Mouse (Mus musculus) myocyte (in vitro differentiated cells): ENCODE data around the gene Ddx54. TPM values are rescaled to one million over a fixed set of nuclear protein-coding genes. Genes with fewer than 3 reads are reported as not detected.

Experiments used
- H3K27me3 ChIP-seq: one replicate; pipeline ENCODE4 v1.6.1; 2011; ENCODE audit not compliant: control insufficient read depth, insufficient read depth, insufficient read length
- H3K36me3 ChIP-seq: one replicate; pipeline ENCODE4 v1.6.1; 2011; ENCODE audit not compliant: control insufficient read depth, insufficient read depth
- H3K4me2 ChIP-seq: one replicate; pipeline ENCODE4 v1.6.1; 2011; ENCODE audit warnings: low read depth, control low read depth
- H3K4me3 ChIP-seq: one replicate; pipeline ENCODE4 v1.5.1; 2011; ENCODE audit warnings: mild to moderate bottlenecking, control low read depth, moderate library complexity
- H3K79me2 ChIP-seq: one replicate; pipeline ENCODE4 v1.6.1; 2011; ENCODE audit not compliant: control insufficient read depth, insufficient read depth
- H3ac ChIP-seq: one replicate; pipeline ENCODE4 v1.6.1; 2011; ENCODE audit not compliant: control insufficient read depth, insufficient read length
- CEBPB ChIP-seq: IDR thresholded peaks from 2 replicates; pipeline ENCODE4 v1.6.1; 2011; ENCODE audit warnings: mild to moderate bottlenecking, moderate library complexity; ENCODE audit not compliant: poor library complexity, insufficient read depth, severe bottlenecking
- E2F4 ChIP-seq: IDR thresholded peaks from one replicate; pipeline ENCODE4 v1.6.1; 2011; ENCODE audit warnings: mild to moderate bottlenecking, control low read depth, moderate library complexity; ENCODE audit not compliant: insufficient read depth
- MAX ChIP-seq: IDR thresholded peaks from one replicate; pipeline ENCODE4 v1.6.1; 2011; ENCODE audit warnings: low read depth, mild to moderate bottlenecking, control low read depth
- MYOD1 ChIP-seq, 3 experiments: IDR thresholded peaks; one replicate each; pipeline ENCODE4 v1.6.1; 2011; ENCODE audit warnings: control low read depth in 2 of 3, low read depth in 2 of 3, mild to moderate bottlenecking in 2 of 3, moderate library complexity in 1 of 3; ENCODE audit not compliant: insufficient read length in 2 of 3, control insufficient read depth in 1 of 3
- MYOG ChIP-seq, 3 experiments: IDR thresholded peaks; one replicate each; pipeline ENCODE4 v1.6.1; 2011; ENCODE audit warnings: control low read depth in 2 of 3, low read depth in 2 of 3, mild to moderate bottlenecking in 2 of 3; ENCODE audit not compliant: insufficient read length in 2 of 3, control insufficient read depth in 1 of 3, insufficient read depth in 1 of 3
- POLR2A ChIP-seq: IDR thresholded peaks from one replicate; pipeline ENCODE4 v1.6.1; 2011; ENCODE audit warnings: low read depth, mild to moderate bottlenecking, control low read depth, moderate library complexity; ENCODE audit not compliant: insufficient read length
- POLR2AphosphoS2 ChIP-seq: IDR thresholded peaks from one replicate; pipeline ENCODE4 v1.6.1; 2011; ENCODE audit warnings: low read depth, control low read depth; ENCODE audit not compliant: insufficient read length
- REST ChIP-seq: IDR thresholded peaks from one replicate; pipeline ENCODE4 v1.6.1; 2011; ENCODE audit warnings: mild to moderate bottlenecking, control low read depth, moderate library complexity; ENCODE audit not compliant: insufficient read depth, insufficient read length
- SRF ChIP-seq: IDR thresholded peaks from one replicate; pipeline ENCODE4 v1.6.1; 2011; ENCODE audit warnings: low read depth; ENCODE audit not compliant: control insufficient read depth, insufficient read length
- TCF12 ChIP-seq: IDR thresholded peaks from one replicate; pipeline ENCODE4 v1.6.1; 2011; ENCODE audit warnings: mild to moderate bottlenecking, control low read depth; ENCODE audit not compliant: poor library complexity, insufficient read depth, severe bottlenecking
- TCF3 ChIP-seq: IDR thresholded peaks from one replicate; pipeline ENCODE4 v1.6.1; 2011; ENCODE audit warnings: low read depth, control low read depth; ENCODE audit not compliant: insufficient read length
- USF1 ChIP-seq: IDR thresholded peaks from one replicate; pipeline ENCODE4 v1.6.1; 2011; ENCODE audit warnings: low read depth, mild to moderate bottlenecking, control low read depth, moderate library complexity
- polyA plus RNA-seq: library from polyadenylated mRNA; unstranded; fragments of >200 nt; fragmentation: generic; extraction: Trizol; gene quantifications from one replicate; pipeline ENCODE4 v1.2.1, GENCODE M21; 2012; ENCODE audit warnings: missing spikeins

The Ddx54 gene
- polyA plus RNA-seq, 1 experiment = 56.3 TPM

DNA sequence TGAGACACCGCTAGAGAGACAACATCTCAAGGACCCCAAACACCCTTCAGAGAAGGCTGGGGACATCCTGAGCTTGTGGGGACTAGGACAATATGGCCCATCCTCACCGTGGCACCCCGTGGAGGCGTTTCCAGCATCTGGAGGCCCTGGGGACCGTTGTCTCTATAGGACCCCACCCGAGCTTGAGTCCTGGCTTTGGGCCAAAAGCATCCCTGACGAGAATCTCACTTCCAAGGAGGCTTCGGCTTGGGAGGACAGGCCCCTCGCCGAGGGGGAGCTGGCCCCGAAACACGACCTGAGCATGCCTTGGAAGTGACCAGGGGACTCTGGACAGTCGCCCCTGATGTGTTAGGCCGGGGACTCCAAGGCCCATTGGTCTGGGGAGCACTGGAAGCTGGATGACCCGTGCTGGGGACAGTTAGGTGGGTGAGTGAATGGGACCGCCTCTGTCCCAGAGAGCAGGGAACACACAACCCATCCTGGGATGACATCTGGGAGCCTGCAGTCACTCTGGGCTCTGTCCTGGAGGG lies 3.2 kb upstream of the Ddx54 start:
- no peak for TF ChIP-seq POLR2A
- no peak for TF ChIP-seq REST
- TF ChIP-seq MYOD1 (IDR thresholded peaks at IDR 0.05; ENCODE audit: control insufficient read depth in 1 of 3, insufficient read length in 2 of 3, low read depth in 2 of 3) = no peak
- TF ChIP-seq USF1 = no peak
- TF ChIP-seq MYOG (IDR thresholded peaks at IDR 0.05; ENCODE audit: control insufficient read depth in 1 of 3, insufficient read depth in 1 of 3, insufficient read length in 2 of 3, low read depth in 2 of 3) = no peak
- TF ChIP-seq TCF12 = no peak
- TF ChIP-seq SRF = no peak
- TF ChIP-seq MAX = no peak
- H3K27me3 ChIP-seq = no peaks in the 10 kb centered on the region
- no peaks in the 10 kb centered on the region for H3K36me3 ChIP-seq
- no peak overlapping the region for H3ac ChIP-seq
- no peak overlapping the region for H3K4me3 ChIP-seq
- H3K79me2 ChIP-seq = peaks cover 19% of the 10 kb centered on the region
- no peak overlapping the region for H3K4me2 ChIP-seq

DNA sequence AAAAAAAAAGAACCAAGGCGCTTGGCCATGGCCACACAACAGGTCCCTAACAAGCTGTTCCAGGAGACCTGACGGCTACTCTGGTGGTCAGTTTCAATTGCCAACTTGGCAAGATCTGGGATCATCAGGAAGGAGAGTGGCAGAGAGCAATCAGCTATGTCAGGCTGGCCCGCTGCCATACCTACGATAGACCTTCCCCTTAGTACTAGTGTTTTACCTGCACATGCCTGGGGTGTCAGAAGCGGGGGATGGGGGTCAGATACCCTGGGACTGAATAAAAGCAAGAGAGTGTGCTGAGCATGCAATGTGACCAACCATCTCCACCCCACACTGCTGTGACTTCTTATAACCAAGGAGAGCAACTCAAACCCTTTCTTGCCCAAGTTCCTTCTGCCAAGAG lies 1.6 kb upstream of the Ddx54 start:
- H3K36me3 ChIP-seq = peaks cover under 1% of the 10 kb centered on the region
- H3K79me2 ChIP-seq = peaks cover 34% of the 10 kb centered on the region
- no peak overlapping the region for H3K4me3 ChIP-seq
- TF ChIP-seq POLR2AphosphoS2 (no peak), MYOD1 (IDR thresholded peaks at IDR 0.05; ENCODE audit: control insufficient read depth in 1 of 3, insufficient read length in 2 of 3, low read depth in 2 of 3) (no peak), POLR2A (no peak), TCF12 (no peak), MAX (no peak), MYOG (IDR thresholded peaks at IDR 0.05; ENCODE audit: control insufficient read depth in 1 of 3, insufficient read depth in 1 of 3, insufficient read length in 2 of 3, low read depth in 2 of 3) (no peak), REST (no peak), TCF3 (no peak), CEBPB (no peak), SRF (no peak), USF1 (no peak), E2F4 (no peak)
- no peak overlapping the region for H3ac ChIP-seq
- H3K4me2 ChIP-seq = no peak overlapping the region
- H3K27me3 ChIP-seq = no peaks in the 10 kb centered on the region

DNA sequence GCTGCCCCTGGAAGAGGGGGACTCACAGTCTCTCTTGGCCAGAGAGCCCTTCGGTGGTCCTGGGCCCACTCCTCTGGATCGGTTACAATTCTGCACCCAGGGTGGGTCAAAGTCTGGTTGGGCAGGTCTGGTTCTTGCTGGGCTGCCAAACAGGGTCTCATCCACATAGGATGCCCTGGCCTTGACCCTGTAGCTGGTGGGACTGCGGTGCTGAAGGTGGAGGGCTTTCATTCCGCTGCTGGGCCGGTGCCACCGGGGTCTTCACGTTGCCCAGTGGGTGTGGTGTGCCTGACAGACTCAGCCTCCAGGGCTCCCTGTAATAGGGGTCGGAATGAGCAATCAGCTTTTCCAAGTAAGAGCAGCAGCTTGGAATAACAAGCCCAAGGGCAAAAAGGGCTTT lies 1.1 kb upstream of the Ddx54 start:
- Histone ChIP-seq H3K4me2 (peak overlapping the region; percentile 90), H3K4me3 (peak overlapping the region; percentile 49), H3K36me3 (peaks cover 5% of the 10 kb centered on the region), H3ac (no peak overlapping the region), H3K79me2 (peaks cover 39% of the 10 kb centered on the region), H3K27me3 (no peaks in the 10 kb centered on the region)
- TF ChIP-seq POLR2A (no peak), SRF (no peak), MYOG (IDR thresholded peaks at IDR 0.05; ENCODE audit: control insufficient read depth in 1 of 3, insufficient read depth in 1 of 3, insufficient read length in 2 of 3, low read depth in 2 of 3) (no peak), TCF12 (no peak), E2F4 (no peak), CEBPB (no peak), REST (no peak), TCF3 (no peak)

GRCm38 (mm10) chr5:120612822-120613604 lies 474 bp downstream of the Ddx54 start:
- Histone ChIP-seq H3K27me3 (no peaks in the 10 kb centered on the region), H3ac (peak overlapping the region; percentile 92), H3K4me2 (peak overlapping the region; percentile 90), H3K4me3 (peak overlapping the region; percentile 49), H3K79me2 (peaks cover 40% of the 10 kb centered on the region), H3K36me3 (peaks cover 5% of the 10 kb centered on the region)
- no peak for TF ChIP-seq USF1
- TF ChIP-seq E2F4 = no peak
- TF ChIP-seq REST = no peak
- peak; percentile 92 for TF ChIP-seq POLR2A
- TF ChIP-seq MYOG (IDR thresholded peaks at IDR 0.05; ENCODE audit: control insufficient read depth in 1 of 3, insufficient read depth in 1 of 3, insufficient read length in 2 of 3, low read depth in 2 of 3) = peak in 1 of 3 experiments; percentile 3
- no peak for TF ChIP-seq TCF12
- TF ChIP-seq MYOD1 (IDR thresholded peaks at IDR 0.05; ENCODE audit: control insufficient read depth in 1 of 3, insufficient read length in 2 of 3, low read depth in 2 of 3) = no peak
- TF ChIP-seq MAX = no peak
- TF ChIP-seq POLR2AphosphoS2 = peak; percentile 82
- no peak for TF ChIP-seq SRF
